Mouse (Mus musculus) thymus, adult 2 months (tissue): ENCODE measurements around the gene Clmn.

Experiments
- CTCF ChIP-seq: fragments of 200-500 bp; IDR thresholded peaks from 2 replicates; pipeline ENCODE4 v1.5.1; 2012; ENCODE audit warnings: mild to moderate bottlenecking, control low read depth, low read length, moderate library complexity, borderline replicate concordance; ENCODE audit not compliant: control insufficient read depth, poor library complexity, insufficient read depth; ENCODE audit errors: extremely low read depth
- POLR2A ChIP-seq: fragments of 200-500 bp; IDR thresholded peaks from 2 replicates; pipeline ENCODE4 v1.6.1; 2012; ENCODE audit warnings: mild to moderate bottlenecking, low read length, control low read depth, moderate library complexity; ENCODE audit not compliant: control insufficient read depth, poor library complexity, insufficient read depth; ENCODE audit errors: extremely low read depth

- TF ChIP-seq POLR2A (no peak), CTCF (no peak)
Measured at GRCm38 (mm10) chr12:104722056-104722455, 142.8 kb downstream of the Clmn start.
